Mouse (Mus musculus) heart, embryonic 12.5 days (tissue): ENCODE measurements at regions not wholly inside any gene's neighbourhood (a gene's known extent, or its start where the extent isn't known, plus 50 kb on each side); places are given as distances from the start of the nearest gene placed in this dataset.

ENCODE experiments used
- ATAC-seq: fragments of 200-750 bp; cut with Nextera tagmentation; 2 replicates; pipeline ENCODE4 v1.8.0; 2017; ENCODE audit warnings: moderate TSS enrichment, moderate library complexity; ENCODE audit not compliant: insufficient number of reproducible peaks, low FRiP score
- H3K27ac ChIP-seq: fragments of 300-500 bp; sonication (generic); 2 replicates; pipeline ENCODE4 v1.5.1; 2016; ENCODE audit warnings: mild to moderate bottlenecking, moderate library complexity; ENCODE audit not compliant: poor library complexity, severe bottlenecking
- H3K27me3 ChIP-seq: fragments of 300-500 bp; sonication (generic); replicated peaks from 2 replicates; pipeline ENCODE4 v1.6.1; 2016; ENCODE audit warnings: mild to moderate bottlenecking, moderate library complexity
- H3K36me3 ChIP-seq: fragments of 300-500 bp; sonication (generic); 2 replicates; pipeline ENCODE4 v1.6.1; 2016; ENCODE audit warnings: mild to moderate bottlenecking, moderate library complexity
- H3K4me1 ChIP-seq: fragments of 300-500 bp; sonication (generic); replicated peaks from 2 replicates; pipeline ENCODE4 v1.6.1; 2016; ENCODE audit warnings: mild to moderate bottlenecking
- H3K4me2 ChIP-seq: fragments of 300-500 bp; sonication (generic); 2 replicates; pipeline ENCODE4 v1.6.1; 2016; ENCODE audit warnings: mild to moderate bottlenecking, moderate library complexity
- H3K4me3 ChIP-seq: fragments of 300-500 bp; sonication (generic); 2 replicates; pipeline ENCODE4 v1.5.1; 2016; ENCODE audit warnings: mild to moderate bottlenecking
- H3K9ac ChIP-seq: fragments of 300-500 bp; sonication (generic); 2 replicates; pipeline ENCODE4 v1.6.1; 2016; ENCODE audit warnings: mild to moderate bottlenecking, moderate library complexity
- H3K9me3 ChIP-seq: fragments of 300-500 bp; sonication (generic); replicated peaks from 2 replicates; pipeline ENCODE4 v1.6.1; 2016; ENCODE audit warnings: mild to moderate bottlenecking, moderate library complexity
- WGBS: fragments of 180-500 bp; shearing (Covaris S2); methylation state at CpG from one replicate; pipeline ENCODE4 v1.1.7; 2016; 5-methylcytosine and 5-hydroxymethylcytosine counted together

DNA sequence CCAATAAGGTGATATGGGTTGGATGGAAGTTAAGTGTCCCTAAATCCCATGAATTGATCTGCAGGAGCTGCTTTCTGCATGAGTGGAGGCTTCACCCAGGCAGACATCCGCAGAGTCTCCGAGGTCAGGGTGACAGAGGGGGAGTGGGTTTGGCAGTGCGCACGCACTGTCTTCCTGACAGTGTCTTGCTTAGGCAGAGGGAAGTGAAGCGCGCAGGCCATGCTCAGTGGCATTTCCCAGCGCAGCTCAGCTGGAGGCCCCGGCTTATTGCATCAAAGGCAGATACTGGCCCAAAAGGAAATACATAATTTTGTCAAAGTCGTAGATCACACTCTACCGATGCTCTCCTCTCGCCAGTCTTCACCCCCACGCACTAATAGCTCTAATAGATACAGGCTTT, 252.7 kb upstream of the Dnajc24 start:
- no peak overlapping the region for H3K9ac ChIP-seq
- no peaks in the 10 kb centered on the region for H3K9me3 ChIP-seq
- no peak overlapping the region for H3K27ac ChIP-seq
- no peak overlapping the region for H3K4me2 ChIP-seq
- 78% methylated on average over 12 of the region's 12 CpGs for WGBS
- no peaks in the 10 kb centered on the region for H3K4me1 ChIP-seq
- no peak for ATAC-seq
- no peak overlapping the region for H3K4me3 ChIP-seq
- no peaks in the 10 kb centered on the region for H3K27me3 ChIP-seq
- no peaks in the 10 kb centered on the region for H3K36me3 ChIP-seq

GRCm38 (mm10) chr2:106234358-106234757, 231.0 kb upstream of the Dnajc24 start:
- Histone ChIP-seq H3K27me3 (no peaks in the 10 kb centered on the region), H3K4me2 (no peak overlapping the region), H3K4me1 (no peaks in the 10 kb centered on the region), H3K9me3 (no peaks in the 10 kb centered on the region), H3K27ac (no peak overlapping the region), H3K36me3 (no peaks in the 10 kb centered on the region), H3K9ac (no peak overlapping the region), H3K4me3 (no peak overlapping the region)
- ATAC-seq: no peak
- 76% methylated on average over 4 of the region's 4 CpGs for WGBS

DNA sequence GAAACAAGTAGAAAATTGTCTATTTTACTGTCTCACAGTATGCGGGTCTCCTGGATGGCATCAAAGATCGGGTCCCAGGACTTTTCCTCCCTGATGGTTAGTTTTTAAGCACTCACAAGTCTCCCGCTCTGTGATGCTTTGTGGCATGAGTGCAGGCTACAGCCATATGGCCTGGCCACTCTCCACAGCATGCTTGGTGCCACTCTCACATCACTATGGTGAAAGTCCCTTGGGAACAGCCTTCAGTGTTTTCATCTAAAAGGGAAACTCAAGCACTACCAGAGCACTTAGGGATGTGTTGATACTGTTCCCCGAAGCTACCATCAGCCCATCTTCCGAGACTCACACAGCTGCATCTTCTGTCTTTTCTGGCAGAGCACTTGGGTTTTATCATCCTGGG, 227.8 kb upstream of the Dnajc24 start:
- Histone ChIP-seq H3K4me1 (no peaks in the 10 kb centered on the region), H3K4me3 (no peak overlapping the region), H3K4me2 (no peak overlapping the region), H3K9me3 (no peaks in the 10 kb centered on the region), H3K9ac (no peak overlapping the region), H3K27ac (no peak overlapping the region), H3K27me3 (no peaks in the 10 kb centered on the region), H3K36me3 (no peaks in the 10 kb centered on the region)
- no peak for ATAC-seq
- 75% methylated on average over 5 of the region's 5 CpGs for WGBS

DNA sequence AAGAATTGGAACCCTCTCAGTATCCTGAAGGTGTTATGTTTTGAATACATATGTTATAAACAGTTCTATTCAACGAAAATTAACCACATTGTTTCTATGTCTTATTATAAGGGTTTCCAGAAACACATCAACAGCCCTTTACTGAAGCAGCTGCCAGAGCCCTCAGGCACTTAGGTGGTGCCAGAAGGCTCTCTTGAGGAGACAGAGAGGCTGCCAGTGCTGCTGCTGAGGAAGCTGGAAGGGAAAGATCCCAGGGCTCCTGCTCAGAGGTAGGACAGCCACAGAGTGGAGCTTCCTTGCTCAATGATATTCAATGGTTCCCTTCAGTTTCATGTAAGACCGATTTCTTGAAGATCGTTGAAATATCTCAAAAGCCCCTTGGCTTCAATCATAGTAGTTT, 226.7 kb upstream of the Dnajc24 start:
- 72% methylated on average over 3 of the region's 3 CpGs for WGBS
- H3K9me3 ChIP-seq: no peaks in the 10 kb centered on the region
- no peak overlapping the region for H3K4me3 ChIP-seq
- H3K4me2 ChIP-seq: no peak overlapping the region
- no peak overlapping the region for H3K9ac ChIP-seq
- no peaks in the 10 kb centered on the region for H3K4me1 ChIP-seq
- no peak overlapping the region for H3K27ac ChIP-seq
- no peaks in the 10 kb centered on the region for H3K36me3 ChIP-seq
- no peak for ATAC-seq
- no peaks in the 10 kb centered on the region for H3K27me3 ChIP-seq

DNA sequence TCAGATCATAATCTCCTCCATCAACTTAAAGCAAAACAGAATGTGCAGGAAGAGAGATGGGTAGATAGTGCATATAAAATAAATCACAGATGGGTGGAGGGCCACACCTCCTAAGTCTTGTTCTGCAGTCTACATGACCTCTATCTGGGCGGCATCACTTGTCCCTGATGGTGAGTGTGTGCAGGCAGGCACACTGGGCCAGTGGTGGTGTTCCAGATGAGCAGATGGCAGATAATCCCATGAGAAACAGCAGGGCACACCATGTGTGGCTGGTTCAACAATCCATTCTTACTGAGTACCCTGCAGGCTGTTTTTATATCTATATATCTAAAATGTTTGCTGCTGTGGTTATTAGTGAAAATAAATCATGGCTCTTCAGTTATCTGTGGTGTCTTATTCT, 224.9 kb upstream of the Dnajc24 start:
- WGBS: 50% methylated on average over 1 of the region's 1 CpGs
- no peak for ATAC-seq

GRCm38 (mm10) chr2:106216169-106216568, 212.8 kb upstream of the Dnajc24 start:
- 84% methylated on average over 3 of the region's 3 CpGs for WGBS
- Histone ChIP-seq H3K27ac (no peak overlapping the region), H3K4me1 (no peaks in the 10 kb centered on the region), H3K9me3 (no peaks in the 10 kb centered on the region), H3K27me3 (no peaks in the 10 kb centered on the region), H3K36me3 (no peaks in the 10 kb centered on the region), H3K4me2 (no peak overlapping the region), H3K9ac (no peak overlapping the region), H3K4me3 (no peak overlapping the region)
- no peak for ATAC-seq

More for the DNA sequence above, 224.9 kb upstream of the Dnajc24 start:
- no peak overlapping the region for H3K9ac ChIP-seq
- no peaks in the 10 kb centered on the region for H3K9me3 ChIP-seq
- H3K36me3 ChIP-seq: no peaks in the 10 kb centered on the region
- H3K27ac ChIP-seq: no peak overlapping the region
- no peaks in the 10 kb centered on the region for H3K27me3 ChIP-seq
- no peaks in the 10 kb centered on the region for H3K4me1 ChIP-seq
- H3K4me3 ChIP-seq: no peak overlapping the region
- H3K4me2 ChIP-seq: no peak overlapping the region

DNA sequence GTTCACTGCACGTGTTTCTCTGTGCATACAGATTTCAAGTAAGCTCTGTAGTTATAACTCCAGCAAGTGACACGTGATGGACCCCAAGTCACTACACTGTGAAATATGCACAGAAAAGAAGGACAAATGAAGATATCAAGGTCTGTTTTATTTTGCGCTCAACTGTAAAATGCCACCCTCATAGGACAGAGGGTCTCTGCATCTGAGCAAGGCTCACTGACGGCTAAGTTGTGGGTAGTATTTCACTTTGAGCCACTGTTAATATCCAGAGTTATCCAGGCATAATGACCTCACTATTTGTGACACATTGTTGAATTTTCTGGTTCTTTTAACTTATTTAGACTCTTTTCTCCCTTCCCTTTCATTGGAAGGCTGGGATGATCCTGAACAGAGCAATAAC, 210.4 kb upstream of the Dnajc24 start:
- Histone ChIP-seq H3K36me3 (no peaks in the 10 kb centered on the region), H3K9ac (no peak overlapping the region), H3K27me3 (no peaks in the 10 kb centered on the region), H3K9me3 (no peaks in the 10 kb centered on the region), H3K4me3 (no peak overlapping the region), H3K4me2 (no peak overlapping the region), H3K27ac (no peak overlapping the region), H3K4me1 (no peaks in the 10 kb centered on the region)
- ATAC-seq: no peak
- WGBS: 74% methylated on average over 4 of the region's 4 CpGs

DNA sequence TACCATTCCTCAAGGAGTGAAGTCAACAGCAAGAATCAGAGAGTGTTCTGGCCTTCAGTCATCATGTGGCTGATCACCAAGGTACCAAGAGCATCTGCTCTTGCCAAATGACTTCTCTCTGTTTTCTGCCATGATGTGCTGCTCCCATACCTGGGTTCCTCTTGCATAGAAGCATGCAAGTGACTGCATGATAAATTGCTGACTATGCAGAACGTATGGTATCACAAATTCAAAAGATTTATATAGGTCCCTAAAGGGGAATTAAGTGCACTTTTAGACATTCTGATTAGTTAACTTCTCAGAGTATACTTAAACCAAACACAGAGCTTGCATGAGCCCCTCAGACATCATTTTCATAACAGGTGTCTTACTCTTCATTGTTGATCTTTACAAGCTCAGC, 207.4 kb upstream of the Dnajc24 start:
- Histone ChIP-seq H3K9ac (no peak overlapping the region), H3K4me1 (no peaks in the 10 kb centered on the region), H3K9me3 (no peaks in the 10 kb centered on the region), H3K27ac (no peak overlapping the region), H3K36me3 (no peaks in the 10 kb centered on the region), H3K27me3 (no peaks in the 10 kb centered on the region), H3K4me3 (no peak overlapping the region), H3K4me2 (no peak overlapping the region)
- 58% methylated on average over 1 of the region's 1 CpGs for WGBS
- ATAC-seq: no peak

DNA sequence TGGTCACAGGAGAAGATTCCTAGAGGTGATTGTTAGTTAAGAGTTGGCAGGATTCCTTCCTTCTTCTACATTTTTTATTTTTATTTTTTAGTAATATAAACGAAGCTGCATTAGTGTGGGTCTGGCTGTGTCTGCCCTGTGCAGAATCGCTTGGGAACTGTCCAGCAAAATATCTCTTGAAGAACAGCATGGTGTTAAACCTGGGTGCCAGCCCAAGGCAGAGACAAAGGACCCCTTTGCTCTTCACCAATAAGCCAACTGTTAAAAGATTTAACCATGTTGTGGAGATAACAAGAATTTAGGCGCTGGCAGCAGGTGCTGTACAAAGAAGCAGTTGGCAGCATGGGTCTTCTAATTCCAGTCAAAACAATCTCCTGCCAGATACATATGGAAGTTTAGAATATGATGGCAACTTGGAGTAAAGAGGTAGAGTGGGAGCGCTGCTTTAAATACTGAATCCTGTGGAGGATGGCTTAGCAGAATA, 205.5 kb upstream of the Dnajc24 start:
- no peak overlapping the region for H3K27ac ChIP-seq
- no peaks in the 10 kb centered on the region for H3K4me1 ChIP-seq
- WGBS: 61% methylated on average over 4 of the region's 4 CpGs
- H3K4me2 ChIP-seq: no peak overlapping the region
- no peak overlapping the region for H3K4me3 ChIP-seq
- no peaks in the 10 kb centered on the region for H3K9me3 ChIP-seq
- no peaks in the 10 kb centered on the region for H3K27me3 ChIP-seq
- ATAC-seq: no peak
- H3K36me3 ChIP-seq: no peaks in the 10 kb centered on the region
- no peak overlapping the region for H3K9ac ChIP-seq

- no peak overlapping the region for H3K27ac ChIP-seq
- H3K4me1 ChIP-seq: no peaks in the 10 kb centered on the region
- peaks cover 4% of the 10 kb centered on the region; the same call in 1 of the 2 replicates for H3K27me3 ChIP-seq
- WGBS: 90% methylated on average over 2 of the region's 2 CpGs
- ATAC-seq: no peak
- no peak overlapping the region for H3K4me2 ChIP-seq
- peaks cover 4% of the 10 kb centered on the region; the same call in 1 of the 2 replicates for H3K9me3 ChIP-seq
- H3K4me3 ChIP-seq: no peak overlapping the region
- H3K9ac ChIP-seq: no peak overlapping the region
- no peaks in the 10 kb centered on the region for H3K36me3 ChIP-seq
Observed at GRCm38 (mm10) chr2:106200130-106200529, 196.8 kb upstream of the Dnajc24 start.

GRCm38 (mm10) chr2:106195170-106195569, 191.8 kb upstream of the Dnajc24 start:
- no peak overlapping the region for H3K27ac ChIP-seq
- 21% methylated on average over 7 of the region's 7 CpGs for WGBS
- no peak overlapping the region for H3K4me3 ChIP-seq
- no peak for ATAC-seq
- no peaks in the 10 kb centered on the region for H3K36me3 ChIP-seq
- peaks cover 17% of the 10 kb centered on the region; the same call in 1 of the 2 replicates for H3K27me3 ChIP-seq
- H3K4me2 ChIP-seq: no peak overlapping the region
- peaks cover 1% of the 10 kb centered on the region; the same call in 1 of the 2 replicates for H3K9me3 ChIP-seq
- no peak overlapping the region for H3K9ac ChIP-seq
- peaks cover 7% of the 10 kb centered on the region; the same call in 1 of the 2 replicates for H3K4me1 ChIP-seq

DNA sequence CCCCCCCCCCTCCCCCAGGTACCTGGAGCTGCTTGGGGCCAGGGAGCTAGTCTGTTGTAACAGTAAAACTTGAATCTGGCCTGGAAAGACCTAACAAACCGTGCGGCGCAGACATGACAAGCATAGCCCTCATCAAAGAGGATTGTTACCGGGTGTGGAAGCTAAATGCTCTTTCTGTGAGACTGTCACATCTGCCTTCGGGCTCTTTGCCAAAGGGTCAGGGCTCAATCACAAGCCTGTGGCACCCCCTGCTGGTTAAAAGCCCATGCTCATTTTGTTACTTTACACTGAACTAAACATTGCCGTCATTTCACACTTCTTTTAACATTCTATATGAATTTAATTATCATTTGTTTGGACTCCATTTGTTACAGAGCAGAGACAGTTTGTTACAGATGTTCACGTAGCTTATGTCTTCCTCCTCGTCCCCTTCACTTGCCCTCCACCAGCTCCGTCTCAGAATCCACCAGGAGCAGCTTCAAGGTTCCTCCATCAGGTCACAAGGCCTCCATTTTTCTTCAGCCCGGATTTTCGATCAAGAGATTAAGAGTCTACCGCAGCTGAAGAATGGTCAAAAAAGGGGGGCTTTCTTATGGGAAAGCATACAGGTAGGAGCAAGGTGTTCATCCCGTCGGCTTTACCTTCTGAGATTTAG, 191.1 kb upstream of the Dnajc24 start:
- peak; percentile 53; the same call in 1 of the 2 replicates for ATAC-seq
- Histone ChIP-seq H3K9ac (peak overlapping the region; percentile 60; the same call in 1 of the 2 replicates), H3K27ac (no peak overlapping the region)

More for the DNA sequence above, 191.1 kb upstream of the Dnajc24 start:
- Histone ChIP-seq H3K4me3 (peak overlapping the region; percentile 44), H3K36me3 (no peaks in the 10 kb centered on the region), H3K27me3 (peaks cover 17% of the 10 kb centered on the region; the same call in 1 of the 2 replicates), H3K4me1 (peaks cover 7% of the 10 kb centered on the region; the same call in 1 of the 2 replicates), H3K9me3 (no peaks in the 10 kb centered on the region), H3K4me2 (peak overlapping the region; percentile 93)
- WGBS: 11% methylated on average over 14 of the region's 14 CpGs
